In the genomic region with DNA sequence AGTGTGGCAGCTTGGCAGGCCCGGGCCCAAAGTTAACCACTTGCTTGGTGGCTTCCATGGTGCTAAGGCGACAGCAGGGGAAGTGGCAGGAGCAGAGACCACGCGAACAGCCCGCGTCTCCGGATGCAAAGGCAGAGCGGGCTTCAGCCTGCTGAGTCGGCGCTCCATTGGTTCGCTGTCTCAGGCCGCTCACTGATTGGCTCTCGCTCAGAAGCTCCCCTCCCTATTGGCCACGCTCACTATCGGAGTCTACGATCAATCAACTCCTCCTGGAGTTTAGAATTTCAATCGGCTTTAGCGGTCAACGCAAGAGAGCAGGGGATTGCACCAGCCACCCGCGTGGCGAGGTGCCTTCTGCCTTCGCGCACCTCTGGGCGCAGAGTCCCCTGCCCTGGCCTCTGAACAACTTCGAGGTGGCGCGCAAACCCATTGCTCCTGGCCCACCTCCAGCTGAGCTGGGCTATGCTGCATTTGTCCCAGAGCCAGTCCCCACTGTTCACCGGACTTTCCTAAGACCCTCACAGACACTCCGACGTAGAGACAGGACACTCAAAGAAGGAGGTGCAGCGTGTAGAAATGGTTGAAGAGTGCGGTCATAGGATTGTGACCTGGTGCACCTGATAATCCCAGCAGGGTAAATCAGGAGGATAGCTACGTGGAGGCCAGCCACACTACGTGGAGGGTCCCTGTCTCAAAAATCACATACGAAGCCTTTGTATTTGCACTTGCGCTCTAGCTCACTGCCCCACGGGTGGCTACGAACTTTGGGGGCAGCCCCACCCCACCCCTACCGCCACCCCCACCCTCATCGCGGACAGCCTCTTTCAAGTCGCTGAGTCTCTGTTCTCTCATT, we compare ENCODE assay signal across 8 mouse cellular contexts. TPM values are rescaled to one million over a fixed set of nuclear protein-coding genes. Genes with fewer than 3 reads are reported as not detected.
DNase-seq lines count a peak whose midpoint lies in the region; ATAC-seq and TF ChIP-seq lines count a peak whose summit lies in the region.

No protein-coding gene starts in this region.

- H3K9me3 ChIP-seq in heart, embryonic 13.5 days = no peaks in the 10 kb centered on the region
- no peaks in the 10 kb centered on the region for H3K9me3 ChIP-seq in kidney, postnatal 0 days (replicated peaks; ENCODE audit: low read length)
- H3K9me3 ChIP-seq in liver, embryonic 11.5 days (ENCODE audit: control insufficient read depth, low read length) = no peaks in the 10 kb centered on the region

- H3K36me3 ChIP-seq in heart, embryonic 13.5 days = peaks cover 5% of the 10 kb centered on the region; the same call in 1 of the 2 replicates
- no peaks in the 10 kb centered on the region for H3K36me3 ChIP-seq in kidney, postnatal 0 days (ENCODE audit: insufficient read depth, low read length)
- peaks cover 4% of the 10 kb centered on the region; the same call in 1 of the 2 replicates for H3K36me3 ChIP-seq in liver, embryonic 11.5 days (ENCODE audit: control insufficient read depth, insufficient read depth, low read length)
- H3K36me3 ChIP-seq in myocyte (ENCODE audit: control insufficient read depth, insufficient read depth) = peaks cover 7% of the 10 kb centered on the region

- no peak overlapping the region for H3K27ac ChIP-seq in brown adipose tissue, adult 24 weeks (replicated peaks; ENCODE audit: low read depth, low read length)
- peak overlapping the region; percentile 93 for H3K27ac ChIP-seq in heart, embryonic 13.5 days (replicated peaks)
- H3K27ac ChIP-seq in kidney, postnatal 0 days = peak overlapping the region; percentile 81
- H3K27ac ChIP-seq in liver, embryonic 11.5 days (ENCODE audit: low read depth, low read length) = peak overlapping the region; percentile 91

- H3K4me3 ChIP-seq in brown adipose tissue, adult 24 weeks (ENCODE audit: insufficient read depth, low read depth, low read length) = peak overlapping the region; percentile 73
- peak overlapping the region; percentile 75 for H3K4me3 ChIP-seq in heart, embryonic 13.5 days
- peak overlapping the region; percentile 50 for H3K4me3 ChIP-seq in kidney, postnatal 0 days (replicated peaks; ENCODE audit: low read depth, low read length)
- H3K4me3 ChIP-seq in liver, embryonic 11.5 days (ENCODE audit: low read depth, low read length) = peak overlapping the region; percentile 65
- peak overlapping the region; percentile 88 for H3K4me3 ChIP-seq in myocyte

- TF ChIP-seq CTCF in kidney, postnatal 0 days (IDR thresholded peaks at IDR 0.05; ENCODE audit: low read depth) = 0 out of 2 replicates have a peak, but pooled peaks have one; percentile 0

- peak; percentile 89 for TF ChIP-seq POLR2A in myocyte (IDR thresholded peaks at IDR 0.05; ENCODE audit: insufficient read length, low read depth)

- H3ac ChIP-seq in myocyte (ENCODE audit: control insufficient read depth, insufficient read length) = peak overlapping the region; percentile 29

- peak overlapping the region; percentile 99 for H3K4me2 ChIP-seq in heart, embryonic 13.5 days
- peak overlapping the region; percentile 94 for H3K4me2 ChIP-seq in kidney, postnatal 0 days (ENCODE audit: low read length)
- H3K4me2 ChIP-seq in liver, embryonic 11.5 days = peak overlapping the region; percentile 97
- H3K4me2 ChIP-seq in myocyte (ENCODE audit: low read depth) = peak overlapping the region; percentile 88

- H3K4me1 ChIP-seq in brown adipose tissue, adult 24 weeks (ENCODE audit: control insufficient read depth, insufficient read depth, insufficient read length, low read length) = 0 out of 2 replicates have a peak, but pooled peaks cover 2% of the 10 kb centered on the region
- H3K4me1 ChIP-seq in heart, embryonic 13.5 days = peaks cover 29% of the 10 kb centered on the region
- H3K4me1 ChIP-seq in kidney, postnatal 0 days (replicated peaks; ENCODE audit: insufficient read depth, low read length) = peaks cover 13% of the 10 kb centered on the region
- peaks cover 12% of the 10 kb centered on the region for H3K4me1 ChIP-seq in liver, embryonic 11.5 days (replicated peaks; ENCODE audit: control insufficient read depth, insufficient read depth, low read length)

- peak overlapping the region; percentile 86 for H3K9ac ChIP-seq in heart, embryonic 13.5 days
- peak overlapping the region; percentile 54 for H3K9ac ChIP-seq in kidney, postnatal 0 days (ENCODE audit: low read depth, low read length)
- peak overlapping the region; percentile 81 for H3K9ac ChIP-seq in liver, embryonic 11.5 days (ENCODE audit: low read depth, low read length)

- peaks cover 40% of the 10 kb centered on the region for H3K79me2 ChIP-seq in myocyte (ENCODE audit: control insufficient read depth, insufficient read depth)

- H3K27me3 ChIP-seq in heart, embryonic 13.5 days (replicated peaks) = no peaks in the 10 kb centered on the region
- no peaks in the 10 kb centered on the region for H3K27me3 ChIP-seq in kidney, postnatal 0 days (ENCODE audit: insufficient read depth, low read length)
- H3K27me3 ChIP-seq in liver, embryonic 11.5 days (replicated peaks; ENCODE audit: control insufficient read depth, insufficient read depth, low read length) = no peaks in the 10 kb centered on the region
- H3K27me3 ChIP-seq in myocyte (ENCODE audit: control insufficient read depth, insufficient read depth, insufficient read length) = no peaks in the 10 kb centered on the region

- peak; percentile 93 for ATAC-seq in erythroid progenitor cell, adult 5-6 weeks (replicated peaks; ENCODE audit: low FRiP score, poor library complexity, severe bottlenecking)
- ATAC-seq in heart, embryonic 13.5 days (ENCODE audit: extremely low read depth, insufficient number of reproducible peaks, low FRiP score, low TSS enrichment) = peak; percentile 83
- peak; percentile 97 for ATAC-seq in kidney, postnatal 0 days (replicated peaks; ENCODE audit: low FRiP score, low read depth)
- peak; percentile 97 for ATAC-seq in liver, embryonic 11.5 days (replicated peaks; ENCODE audit: low FRiP score)

- 1% methylated on average over 43 of the region's 43 CpGs for WGBS in heart, embryonic 13.5 days
- 3% methylated on average over 43 of the region's 43 CpGs for WGBS in kidney, postnatal 0 days
- WGBS in liver, embryonic 11.5 days = 6% methylated on average over 43 of the region's 43 CpGs

- peak; percentile 67 to 70 for DNase-seq in CD8-positive naive resting alpha-beta T cell, adult 2 months (ENCODE audit: low read depth in 2 of 2, low spot score in 2 of 2)
- peak; percentile 95 for DNase-seq in kidney, postnatal 0 days (ENCODE audit: low spot score)
- peak; percentile 78 for DNase-seq in liver, embryonic 11.5 days (ENCODE audit: low spot score)
- DNase-seq in spleen, postnatal 4 days (ENCODE audit: low spot score in 2 of 2) = peak; percentile 83 to 88

TF ChIP-seq in myocyte, 11 proteins besides CTCF, POLR2A, EP300 and RAD21:
- TF ChIP-seq CEBPB (IDR thresholded peaks at IDR 0.05; ENCODE audit: insufficient read depth, poor library complexity, severe bottlenecking) (peak; percentile 87), POLR2AphosphoS2 (IDR thresholded peaks at IDR 0.05; ENCODE audit: insufficient read length, low read depth) (peak; percentile 90), REST (IDR thresholded peaks at IDR 0.05; ENCODE audit: insufficient read depth, insufficient read length) (no peak), USF1 (IDR thresholded peaks at IDR 0.05; ENCODE audit: low read depth) (no peak), MYOD1 (IDR thresholded peaks at IDR 0.05; ENCODE audit: control insufficient read depth in 1 of 3, insufficient read length in 2 of 3, low read depth in 2 of 3) (no peak), TCF3 (IDR thresholded peaks at IDR 0.05; ENCODE audit: insufficient read length, low read depth) (no peak), E2F4 (IDR thresholded peaks at IDR 0.05; ENCODE audit: insufficient read depth) (peak; percentile 58), SRF (IDR thresholded peaks at IDR 0.05; ENCODE audit: control insufficient read depth, insufficient read length, low read depth) (no peak), MAX (IDR thresholded peaks at IDR 0.05; ENCODE audit: low read depth) (peak; percentile 87), MYOG (IDR thresholded peaks at IDR 0.05; ENCODE audit: control insufficient read depth in 1 of 3, insufficient read depth in 1 of 3, insufficient read length in 2 of 3, low read depth in 2 of 3) (peak in 1 of 3 experiments; percentile 1), TCF12 (IDR thresholded peaks at IDR 0.05; ENCODE audit: insufficient read depth, poor library complexity, severe bottlenecking) (no peak)
TF ChIP-seq in myocyte: peak in this region for 5.

RNA-seq across cellular contexts. Expression of a gene that starts 22.0 kb away (rescaled TPM):
- polyA plus RNA-seq in brown adipose tissue, adult 24 weeks (2012; ENCODE audit: insufficient read depth, insufficient read length, missing spikeins) = 10.1 and 11.5 TPM in 2 replicates
- total RNA-seq in erythroid progenitor cell, adult 5-6 weeks (2015; ENCODE audit: low replicate concordance) = 13.0 and 14.4 TPM in 2 replicates
- total RNA-seq in erythroid progenitor cell, adult 5-6 weeks (2017; ENCODE audit: low replicate concordance) = 11.7 and 35.3 TPM in 2 replicates
- 60.4 and 65.8 TPM in 2 replicates for polyA plus RNA-seq in heart, embryonic 13.5 days (2015; fragmentation: Nextera tagmentation; extraction: Ambion mirVana)
- 55.0 and 55.2 TPM in 2 replicates for polyA plus RNA-seq in kidney, postnatal 0 days (2015; fragmentation: Nextera tagmentation; extraction: Ambion mirVana)
- 264 and 315 TPM in 2 replicates for polyA plus RNA-seq in liver, embryonic 11.5 days (2014; fragmentation: Nextera tagmentation; extraction: Ambion mirVana)
- 396 TPM for polyA plus RNA-seq in myocyte (2012; fragmentation: generic; extraction: Trizol)

RNA-seq across cellular contexts. Expression of a gene that starts 59.7 kb away (rescaled TPM):
- polyA plus RNA-seq in brown adipose tissue, adult 24 weeks (2012; ENCODE audit: insufficient read depth, insufficient read length, missing spikeins) = 2.2 and 4.6 TPM in 2 replicates
- 2.5 and 8.4 TPM in 2 replicates for total RNA-seq in erythroid progenitor cell, adult 5-6 weeks (2015; ENCODE audit: low replicate concordance)
- total RNA-seq in erythroid progenitor cell, adult 5-6 weeks (2017; ENCODE audit: low replicate concordance) = 4.1 and 8.9 TPM in 2 replicates
- polyA plus RNA-seq in heart, embryonic 13.5 days (2015; fragmentation: Nextera tagmentation; extraction: Ambion mirVana) = 12.9 and 13.4 TPM in 2 replicates
- 15.3 and 16.9 TPM in 2 replicates for polyA plus RNA-seq in kidney, postnatal 0 days (2015; fragmentation: Nextera tagmentation; extraction: Ambion mirVana)
- 29.0 and 30.1 TPM in 2 replicates for polyA plus RNA-seq in liver, embryonic 11.5 days (2014; fragmentation: Nextera tagmentation; extraction: Ambion mirVana)
- polyA plus RNA-seq in myocyte (2012; fragmentation: generic; extraction: Trizol) = 4.0 TPM
